Mouse (Mus musculus) limb, embryonic 15.5 days (tissue): ENCODE measurements around the gene Kcna7. TPM values are rescaled to one million over a fixed set of nuclear protein-coding genes. Genes with fewer than 3 reads are reported as not detected.

ENCODE experiments used
- ATAC-seq: fragments of 200-750 bp; cut with Nextera tagmentation; 2 replicates; pipeline ENCODE4 v1.8.0; 2017; ENCODE audit warnings: low read depth, moderate TSS enrichment; ENCODE audit not compliant: insufficient number of reproducible peaks, low FRiP score, low TSS enrichment
- H3K27ac ChIP-seq: fragments of 300-500 bp; sonication (generic); 2 replicates; pipeline ENCODE4 v1.5.1; 2015; ENCODE audit warnings: moderate library complexity, mild to moderate bottlenecking, inconsistent platforms
- H3K27me3 ChIP-seq: fragments of 300-500 bp; sonication (generic); 2 replicates; pipeline ENCODE4 v1.6.1; 2015; ENCODE audit warnings: inconsistent platforms
- H3K36me3 ChIP-seq: fragments of 300-500 bp; sonication (generic); 2 replicates; pipeline ENCODE4 v1.6.1; 2015; ENCODE audit warnings: inconsistent platforms
- H3K4me1 ChIP-seq: fragments of 300-500 bp; sonication (generic); 2 replicates; pipeline ENCODE4 v1.6.1; 2015; ENCODE audit warnings: inconsistent platforms
- H3K4me2 ChIP-seq: fragments of 300-500 bp; sonication (generic); 2 replicates; pipeline ENCODE4 v1.6.1; 2015; ENCODE audit warnings: mild to moderate bottlenecking, inconsistent platforms
- H3K4me3 ChIP-seq: fragments of 300-500 bp; sonication (generic); 2 replicates; pipeline ENCODE4 v1.5.1; 2015; ENCODE audit warnings: mild to moderate bottlenecking, inconsistent platforms
- H3K9ac ChIP-seq: fragments of 300-500 bp; sonication (generic); 2 replicates; pipeline ENCODE4 v1.6.1; 2015; ENCODE audit warnings: inconsistent platforms
- H3K9me3 ChIP-seq: fragments of 300-500 bp; sonication (generic); 2 replicates; pipeline ENCODE4 v1.6.1; 2016; ENCODE audit warnings: inconsistent platforms
- WGBS: fragments of 180-500 bp; shearing (Covaris S2); methylation state at CpG from one replicate; pipeline ENCODE4 v1.1.7; 2015; 5-methylcytosine and 5-hydroxymethylcytosine counted together
- microRNA-seq: library from miRNA; unstranded; fragments of <30 nt; microRNA quantifications from one replicate; pipeline ENCODE4, GENCODE M21; 2016
- polyA plus RNA-seq: library from polyadenylated mRNA; unstranded; fragments of >200 nt; fragmentation: Nextera tagmentation; extraction: Ambion mirVana; gene quantifications from 2 replicates; pipeline ENCODE4 v1.2.1, GENCODE M21; 2015

Kcna7 gene
- polyA plus RNA-seq, 1 experiment from 2014 or later = 0.10 TPM

GRCm38 (mm10) chr7:45456721-45457203, 51.3 kb downstream of the Kcna7 start:
- peak overlapping the region; percentile 2; the same call in 1 of the 2 replicates for H3K4me2 ChIP-seq
- no peaks in the 10 kb centered on the region for H3K9me3 ChIP-seq
- no peak for ATAC-seq
- no peak overlapping the region for H3K9ac ChIP-seq
- peak overlapping the region; percentile 55 for H3K27ac ChIP-seq
- peak overlapping the region; percentile 62 for H3K4me3 ChIP-seq
- H3K4me1 ChIP-seq = peaks cover 40% of the 10 kb centered on the region
- H3K36me3 ChIP-seq = peaks cover 71% of the 10 kb centered on the region
- WGBS = 56% methylated on average over 9 of the region's 9 CpGs
- no peaks in the 10 kb centered on the region for H3K27me3 ChIP-seq

GRCm38 (mm10) chr7:45457204-45458060, 52.0 kb downstream of the Kcna7 start:
- ATAC-seq = no peak
- peaks cover 45% of the 10 kb centered on the region for H3K4me1 ChIP-seq
- H3K4me2 ChIP-seq = peak overlapping the region; percentile 64
- peak overlapping the region; percentile 62 for H3K4me3 ChIP-seq
- peaks cover 69% of the 10 kb centered on the region for H3K36me3 ChIP-seq
- no peaks in the 10 kb centered on the region for H3K27me3 ChIP-seq
- no peak overlapping the region for H3K9ac ChIP-seq
- H3K27ac ChIP-seq = peak overlapping the region; percentile 55
- WGBS = 63% methylated on average over 10 of the region's 10 CpGs
- H3K9me3 ChIP-seq = no peaks in the 10 kb centered on the region

GRCm38 (mm10) chr7:45458748-45459563, 53.5 kb downstream of the Kcna7 start:
- H3K9me3 ChIP-seq = no peaks in the 10 kb centered on the region
- H3K4me1 ChIP-seq = peaks cover 46% of the 10 kb centered on the region
- H3K36me3 ChIP-seq = peaks cover 72% of the 10 kb centered on the region
- H3K27ac ChIP-seq = peak overlapping the region; percentile 96
- peak overlapping the region; percentile 66 for H3K9ac ChIP-seq
- peak; percentile 62 for ATAC-seq
- peak overlapping the region; percentile 62 for H3K4me3 ChIP-seq
- H3K4me2 ChIP-seq = peak overlapping the region; percentile 64
- H3K27me3 ChIP-seq = no peaks in the 10 kb centered on the region
- under 1% methylated on average over 41 of the region's 43 CpGs for WGBS

Small RNAs within 50 kb of the gene (microRNA-seq; reads per million reads assigned to microRNA genes)
- not detected for gene Gm22133

Other genes starting within 250 kb of the Kcna7 start
- gene Slc17a7, start 241.7 kb upstream of the Kcna7 start, polyA plus RNA-seq = 0.12 and 0.24 TPM in 2 replicates
- gene Gfy, start 226.1 kb upstream of the Kcna7 start, polyA plus RNA-seq = not detected in 2 replicates
- gene Pth2, start 224.7 kb upstream of the Kcna7 start, polyA plus RNA-seq = not detected in 2 replicates
- gene Ccdc155, start 200.8 kb upstream of the Kcna7 start, polyA plus RNA-seq = 1.2 and 2.7 TPM in 2 replicates
- 51.2 and 64.5 TPM in 2 replicates for gene Dkkl1, start 193.5 kb upstream of the Kcna7 start, polyA plus RNA-seq
- gene Tead2, start 189.9 kb upstream of the Kcna7 start, polyA plus RNA-seq = 131 and 134 TPM in 2 replicates
- gene Cd37, start 166.5 kb upstream of the Kcna7 start, polyA plus RNA-seq = 3.8 and 5.1 TPM in 2 replicates
- 0.09 TPM in 1 of 2 replicates, not detected in the other for gene Slc6a16, start 164.6 kb upstream of the Kcna7 start, polyA plus RNA-seq
- not detected in 2 replicates for gene Slc6a21, start 128.1 kb upstream of the Kcna7 start, polyA plus RNA-seq
- 22.0 and 22.6 TPM in 2 replicates for gene Trpm4, start 71.9 kb upstream of the Kcna7 start, polyA plus RNA-seq
- 6.5 and 15.1 TPM in 2 replicates for gene Hrc, start 70.4 kb upstream of the Kcna7 start, polyA plus RNA-seq
- 7.8 and 9.1 TPM in 2 replicates for gene Ppfia3, start 38.6 kb upstream of the Kcna7 start, polyA plus RNA-seq
- 2.3 and 2.5 TPM in 2 replicates for gene Lin7b, start 35.1 kb upstream of the Kcna7 start, polyA plus RNA-seq
- 199 and 204 TPM in 2 replicates for gene Snrnp70, start 9.9 kb upstream of the Kcna7 start, polyA plus RNA-seq
- gene Ntf5, start 8.0 kb downstream of the Kcna7 start, polyA plus RNA-seq = 1.9 and 3.0 TPM in 2 replicates
- not detected in 2 replicates for gene Lhb, start 15.2 kb downstream of the Kcna7 start, polyA plus RNA-seq
- 39.0 and 43.5 TPM in 2 replicates for gene Gys1, start 29.2 kb downstream of the Kcna7 start, polyA plus RNA-seq
- 122 and 125 TPM in 2 replicates for gene Ruvbl2, start 32.4 kb downstream of the Kcna7 start, polyA plus RNA-seq
- 4,640 and 4,716 TPM in 2 replicates for gene Ftl1, start 54.2 kb downstream of the Kcna7 start, polyA plus RNA-seq
- gene Bax, start 61.2 kb downstream of the Kcna7 start, polyA plus RNA-seq = 145 and 146 TPM in 2 replicates
- gene Tulp2, start 76.2 kb downstream of the Kcna7 start, polyA plus RNA-seq = 0.61 and 1.0 TPM in 2 replicates
- not detected in 2 replicates for gene Gm45808, start 81.2 kb downstream of the Kcna7 start, polyA plus RNA-seq
- gene Dhdh, start 83.2 kb downstream of the Kcna7 start, polyA plus RNA-seq = 3.1 and 3.3 TPM in 2 replicates
- gene Nucb1, start 104.8 kb downstream of the Kcna7 start, polyA plus RNA-seq = 279 and 295 TPM in 2 replicates
- 22.3 and 26.1 TPM in 2 replicates for gene Ppp1r15a, start 120.6 kb downstream of the Kcna7 start, polyA plus RNA-seq
- 5.7 and 6.8 TPM in 2 replicates for gene Plekha4, start 120.7 kb downstream of the Kcna7 start, polyA plus RNA-seq
- 0.74 and 1.1 TPM in 2 replicates for gene Hsd17b14, start 149.2 kb downstream of the Kcna7 start, polyA plus RNA-seq
- 63.4 and 64.4 TPM in 2 replicates for gene Bcat2, start 164.5 kb downstream of the Kcna7 start, polyA plus RNA-seq
- gene Fgf21, start 209.8 kb downstream of the Kcna7 start, polyA plus RNA-seq = 0.58 and 0.93 TPM in 2 replicates
- gene Fut1, start 211.6 kb downstream of the Kcna7 start, polyA plus RNA-seq = 2.9 and 3.3 TPM in 2 replicates
- gene Izumo1, start 216.2 kb downstream of the Kcna7 start, polyA plus RNA-seq = 0.14 and 0.27 TPM in 2 replicates
- 11.4 and 12.0 TPM in 2 replicates for gene Rasip1, start 221.8 kb downstream of the Kcna7 start, polyA plus RNA-seq
- gene Mamstr, start 234.3 kb downstream of the Kcna7 start, polyA plus RNA-seq = 21.9 and 36.8 TPM in 2 replicates